Comparison of ENCODE assay signal across 12 mouse cellular contexts in the genomic region with DNA sequence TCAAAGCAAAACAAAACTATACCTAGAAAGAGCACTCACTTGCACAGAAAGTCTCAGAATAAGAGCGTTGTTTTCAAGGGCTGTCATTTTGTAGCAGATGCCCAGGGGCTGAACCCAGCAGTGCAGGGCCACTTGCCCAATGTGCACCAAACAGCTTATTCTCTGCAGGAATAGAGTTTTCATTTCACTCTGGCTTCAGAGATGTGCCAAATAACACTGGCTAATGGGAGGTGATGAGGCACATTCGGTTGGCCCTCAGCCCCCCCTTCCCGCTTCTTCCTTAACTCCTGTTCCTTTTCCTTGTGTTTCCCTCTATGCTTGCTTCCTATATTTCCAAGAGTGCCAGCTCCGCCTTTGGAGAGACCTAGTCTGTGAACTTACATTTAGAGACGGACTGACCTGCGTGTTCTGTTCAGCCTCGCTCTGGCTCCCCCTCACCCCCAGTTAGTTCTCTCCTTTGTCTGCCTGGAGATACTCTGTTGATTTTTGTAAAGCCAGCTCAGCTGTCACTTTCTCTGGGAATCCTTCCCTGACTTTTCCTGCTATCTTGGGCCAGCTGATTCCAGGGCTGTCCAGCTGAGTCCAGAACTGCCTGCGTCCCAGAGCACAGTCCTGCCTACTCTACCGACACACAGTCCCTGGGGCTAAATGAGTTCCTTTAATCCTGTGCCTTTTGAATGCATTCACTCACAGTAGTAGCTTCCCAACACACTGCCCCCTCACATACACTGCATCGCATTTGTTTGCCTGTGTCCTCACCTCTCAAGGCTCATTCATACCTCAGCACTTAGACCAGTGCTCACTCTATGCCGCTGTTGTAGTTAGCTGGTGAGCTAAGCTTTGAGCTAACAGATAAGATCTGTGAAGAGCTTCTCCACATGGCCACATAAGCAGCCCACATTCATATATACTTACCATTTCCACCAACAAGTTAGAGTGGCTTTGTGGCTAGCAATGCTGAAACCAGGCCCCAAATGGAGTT.
A peak's percentile ranks its signal among the peaks of the same experiment; 100 is the strongest.
DNase-seq lines count a peak whose midpoint lies in the region; ATAC-seq lines count a peak whose summit lies in the region.
"Had no signal": no experiment of that assay in that cellular context is flagged by ENCODE, and none has a peak within 500 bp of the region (broad histone marks: within the 10 kb centered on the region; RNA-seq: fewer than 3 reads in every experiment).

No protein-coding gene starts in this region.

- no peaks in the 10 kb centered on the region for H3K36me3 ChIP-seq in embryonic facial prominence, embryonic 10.5 days (replicated peaks)
- H3K36me3 ChIP-seq in hindbrain, embryonic 10.5 days: no peaks in the 10 kb centered on the region
- H3K36me3 ChIP-seq in midbrain, embryonic 16.5 days (ENCODE audit: control insufficient read depth, insufficient read depth, low read length): no peaks in the 10 kb centered on the region

- intact Hi-C loops in left cerebral cortex, postnatal 4 days (cut with DNase I): no loop called here

- H3K4me3 ChIP-seq in embryonic facial prominence, embryonic 10.5 days: no peak overlapping the region
- no peak overlapping the region; the same call in 1 of the 2 replicates for H3K4me3 ChIP-seq in hindbrain, embryonic 10.5 days
- H3K4me3 ChIP-seq in midbrain, embryonic 16.5 days (ENCODE audit: low read depth, low read length): no peak overlapping the region
- H3K4me3 ChIP-seq: myocyte had no signal

- DNase-seq in left cerebral cortex, postnatal 4 days: peak; percentile 73
- no peak for DNase-seq in left cerebral cortex, adult 11 months (ENCODE audit: low spot score)
- DNase-seq in embryonic facial prominence, embryonic 10.5 days (ENCODE audit: low spot score): no peak
- peak; percentile 29 for DNase-seq in hindbrain, embryonic 10.5 days (ENCODE audit: low spot score)
- DNase-seq in kidney, postnatal 25 days: no peak
- DNase-seq in adrenal gland, adult 8-10 months: no peak
- DNase-seq: gastrocnemius, postnatal 10 days; heart, postnatal 10 days; kidney, postnatal 10 days had no signal

- peak overlapping the region; percentile 69 for H3K27ac ChIP-seq in embryonic facial prominence, embryonic 10.5 days (replicated peaks)
- H3K27ac ChIP-seq in hindbrain, embryonic 10.5 days: peak overlapping the region; percentile 83
- 0 out of 2 replicates have a peak overlapping the region, but pooled peaks have one; percentile 6 for H3K27ac ChIP-seq in midbrain, embryonic 16.5 days (ENCODE audit: low read length)

- H3K4me2 ChIP-seq in midbrain, embryonic 16.5 days (ENCODE audit: low read length): peak overlapping the region; percentile 38

- H3K9me3 ChIP-seq in embryonic facial prominence, embryonic 10.5 days: no peaks in the 10 kb centered on the region
- no peaks in the 10 kb centered on the region for H3K9me3 ChIP-seq in hindbrain, embryonic 10.5 days
- no peaks in the 10 kb centered on the region for H3K9me3 ChIP-seq in midbrain, embryonic 16.5 days (replicated peaks; ENCODE audit: control insufficient read depth, low read length, poor library complexity, severe bottlenecking)

- ATAC-seq in midbrain, embryonic 16.5 days: peak; percentile 44
- no peak for ATAC-seq in frontal cortex, adult (ENCODE audit: low TSS enrichment)

- 32% methylated on average over 11 of the region's 11 CpGs for WGBS in embryonic facial prominence, embryonic 10.5 days
- WGBS in hindbrain, embryonic 10.5 days: 35% methylated on average over 11 of the region's 11 CpGs
- 16% methylated on average over 11 of the region's 11 CpGs for WGBS in midbrain, embryonic 16.5 days

- no peaks in the 10 kb centered on the region for H3K27me3 ChIP-seq in embryonic facial prominence, embryonic 10.5 days (replicated peaks; ENCODE audit: low read depth, poor library complexity, severe bottlenecking)
- H3K27me3 ChIP-seq in hindbrain, embryonic 10.5 days (ENCODE audit: insufficient read depth, poor library complexity, severe bottlenecking): no peaks in the 10 kb centered on the region; the same call in 1 of the 2 replicates
- H3K27me3 ChIP-seq in midbrain, embryonic 16.5 days (ENCODE audit: control insufficient read depth, insufficient read depth, low read depth, low read length): no peaks in the 10 kb centered on the region

- no peak overlapping the region for H3K9ac ChIP-seq in midbrain, embryonic 16.5 days (ENCODE audit: low read depth, low read length)

- peaks cover 50% of the 10 kb centered on the region for H3K4me1 ChIP-seq in embryonic facial prominence, embryonic 10.5 days
- peaks cover 64% of the 10 kb centered on the region for H3K4me1 ChIP-seq in hindbrain, embryonic 10.5 days (replicated peaks)
- peaks cover 25% of the 10 kb centered on the region for H3K4me1 ChIP-seq in midbrain, embryonic 16.5 days (ENCODE audit: control insufficient read depth, insufficient read depth, low read length)

Comparison
In these comparisons a context has a peak if more than half of its experiments do, and no peak if none do; other contexts are left out.
1. DNase-seq: peak in left cerebral cortex, postnatal 4 days (single experiment) and hindbrain, embryonic 10.5 days (single experiment); none in left cerebral cortex, adult 11 months (single experiment), embryonic facial prominence, embryonic 10.5 days (single experiment), kidney, postnatal 25 days (0 of 2) and adrenal gland, adult 8-10 months (single experiment).
2. H3K27ac ChIP-seq: peak in every context shown above with its lines; median percentile 83 in hindbrain, embryonic 10.5 days; 69 in embryonic facial prominence, embryonic 10.5 days; 6 in midbrain, embryonic 16.5 days.